Mouse (Mus musculus) retina, adult 2 months (tissue): Measurements from ENCODE around the gene Mmrn1.
"Not testable (repeated sequence)": the region's sequence is repeated elsewhere in the genome, so short reads cannot be mapped to it uniquely, and the experiment has no call there.

Experiments
- DNase-seq: peaks from one replicate; pipeline ENCODE4 v3.0.0-alpha.2; 2012; ENCODE audit warnings: low read depth, low spot score

Mmrn1 gene

DNA sequence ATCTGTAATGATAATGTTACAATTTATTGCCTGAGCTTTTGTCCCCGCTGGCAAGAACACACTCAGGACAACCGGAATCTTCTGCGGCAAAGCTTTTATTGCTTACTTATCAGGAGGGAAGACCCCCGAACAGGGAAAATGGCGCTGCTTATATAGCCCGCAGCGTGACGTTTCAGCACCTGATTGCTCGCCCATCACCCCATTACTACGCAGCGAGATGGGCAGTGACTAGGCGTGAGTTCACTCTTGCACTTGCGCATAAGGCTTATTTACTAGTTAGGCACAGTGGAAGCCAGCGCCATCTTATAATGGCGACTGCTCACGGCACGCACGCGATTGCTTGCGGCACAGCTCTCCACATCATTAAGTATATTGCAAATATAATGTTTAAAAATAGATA is at the start of gene Mmrn1:
Gene Mmrn1 (plus strand): TSS at position 301 of the 400 bp plus-strand sequence.
- not testable (repeated sequence) for DNase-seq

DNA sequence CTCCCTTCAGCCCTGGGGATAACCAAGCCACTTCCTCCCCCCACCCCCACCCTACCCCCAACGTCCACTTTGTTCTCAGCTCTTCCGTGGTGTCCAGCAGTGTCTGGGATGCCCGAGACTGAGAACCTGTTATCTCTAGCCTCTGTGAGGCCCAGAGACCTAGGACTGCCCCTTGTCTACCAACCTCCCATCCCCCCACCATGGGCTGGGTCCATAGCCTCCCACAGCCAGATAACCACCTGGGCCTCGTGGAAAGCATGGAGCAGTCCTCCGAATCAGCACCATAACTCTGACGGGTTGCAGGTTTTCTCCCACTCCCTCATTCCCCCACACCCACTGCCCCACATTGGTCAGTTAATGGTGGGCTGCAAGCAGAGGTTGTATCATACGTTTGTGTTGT is 44.4 kb upstream of the Mmrn1 start:
- no peak for DNase-seq

DNA sequence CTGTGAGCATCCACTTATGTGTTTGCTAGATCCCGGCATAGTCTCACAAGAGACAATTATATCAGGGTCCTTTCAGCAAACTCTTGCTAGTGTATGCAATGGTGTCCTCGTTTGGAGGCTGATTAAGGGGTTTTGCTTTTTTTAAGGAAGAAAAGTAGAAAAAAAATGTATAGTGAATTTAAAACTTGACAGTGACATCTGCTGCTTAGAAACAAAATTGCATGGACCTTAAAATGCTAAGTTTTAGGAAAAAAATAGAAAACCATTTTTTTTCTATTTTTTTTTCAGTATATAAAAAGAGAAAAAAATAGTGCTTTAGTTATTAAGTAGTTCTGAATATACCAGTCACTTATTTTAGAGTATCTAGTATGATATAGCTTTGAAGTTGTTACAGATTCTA is 43.2 kb upstream of the Mmrn1 start:
- DNase-seq: no peak

DNA sequence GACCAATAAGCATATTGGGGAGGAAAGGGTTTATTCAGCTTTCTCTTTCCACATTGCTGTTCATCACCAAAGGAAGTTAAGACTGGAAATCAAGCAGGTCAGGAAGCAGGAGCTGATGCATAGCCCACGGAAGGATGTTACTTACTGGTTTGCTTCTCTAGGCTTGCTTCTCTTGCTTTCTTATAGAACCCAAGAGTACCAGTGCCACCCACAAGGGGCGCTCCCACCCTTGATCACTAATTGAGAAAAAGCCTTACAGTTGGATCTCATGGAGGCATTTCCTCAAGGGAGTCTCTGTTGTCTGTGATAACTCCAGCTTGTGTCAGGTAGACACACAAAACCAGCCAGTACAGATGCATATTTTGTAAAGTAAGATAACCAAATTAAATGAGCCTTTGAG is 17.5 kb upstream of the Mmrn1 start:
- DNase-seq: no peak

DNA sequence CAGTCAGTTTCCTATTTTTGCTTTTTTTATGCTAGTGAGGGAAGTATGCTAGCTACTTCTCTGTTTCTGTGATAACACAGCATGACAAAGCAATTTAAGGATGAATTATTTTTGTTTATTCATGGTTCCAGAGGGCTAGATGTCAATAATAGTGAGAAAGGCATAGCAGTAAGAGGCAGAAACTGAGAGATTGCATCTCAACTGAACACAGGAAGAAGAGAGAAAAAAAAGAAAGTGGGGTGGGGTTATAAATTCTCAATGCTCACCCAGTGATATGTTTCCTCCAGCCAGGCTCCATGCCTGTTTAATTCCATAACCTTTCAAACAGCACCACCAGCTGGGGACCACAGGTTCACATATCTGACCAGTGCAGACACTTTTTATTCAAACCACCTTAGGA is 6.6 kb downstream of the Mmrn1 start:
- peak; percentile 15 for DNase-seq

DNA sequence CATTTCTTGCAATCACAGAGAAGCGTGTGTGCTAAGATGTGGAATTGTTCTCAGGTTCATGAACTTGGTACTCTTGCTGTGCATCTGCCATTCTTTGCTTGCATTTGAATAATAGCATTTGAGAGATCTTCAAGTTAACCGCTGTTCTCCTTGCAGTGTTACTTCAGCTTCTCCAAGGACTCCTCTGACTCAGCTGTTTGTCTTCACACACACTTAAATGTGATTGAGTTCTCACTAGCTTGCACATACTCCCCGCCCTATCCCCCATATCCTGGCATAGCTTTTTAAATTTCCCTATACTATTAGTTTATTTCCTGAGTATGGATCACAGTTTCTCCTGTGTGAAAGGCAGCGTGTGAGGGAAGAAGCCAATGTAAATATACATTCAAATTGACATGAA is 10.1 kb downstream of the Mmrn1 start:
- DNase-seq: no peak

DNA sequence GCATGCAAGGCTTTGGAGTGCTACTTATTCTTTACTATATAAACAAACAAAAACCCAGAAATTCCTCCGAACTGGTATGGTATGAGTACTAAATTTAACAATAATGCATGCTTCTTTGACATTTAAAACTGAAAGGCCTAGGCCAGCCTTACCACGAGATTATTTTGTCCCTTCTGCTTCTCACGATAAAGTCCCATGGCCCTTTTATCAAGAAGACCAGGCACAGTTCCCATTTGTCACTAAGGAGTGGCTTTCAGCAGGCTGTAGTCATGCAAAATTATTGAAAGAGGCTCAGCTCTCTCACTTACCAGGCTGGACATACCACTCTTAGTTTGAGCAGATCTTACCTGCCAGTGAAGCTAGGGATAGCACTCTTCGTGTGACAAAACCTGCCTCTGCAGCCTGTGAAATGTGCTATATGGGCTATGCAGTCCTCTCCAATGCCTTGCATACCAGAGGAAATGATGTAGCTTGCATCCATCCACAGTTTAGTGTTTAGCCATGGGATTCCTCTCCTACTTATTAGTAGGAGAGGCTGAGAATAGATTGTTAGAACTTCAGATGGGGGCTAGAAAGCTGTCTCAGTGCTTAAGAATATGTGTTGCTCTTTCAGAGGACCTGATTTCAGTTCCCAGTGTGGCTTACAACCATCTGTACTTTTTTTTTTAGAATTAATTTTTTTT is 10.8 kb downstream of the Mmrn1 start:
- DNase-seq: no peak

DNA sequence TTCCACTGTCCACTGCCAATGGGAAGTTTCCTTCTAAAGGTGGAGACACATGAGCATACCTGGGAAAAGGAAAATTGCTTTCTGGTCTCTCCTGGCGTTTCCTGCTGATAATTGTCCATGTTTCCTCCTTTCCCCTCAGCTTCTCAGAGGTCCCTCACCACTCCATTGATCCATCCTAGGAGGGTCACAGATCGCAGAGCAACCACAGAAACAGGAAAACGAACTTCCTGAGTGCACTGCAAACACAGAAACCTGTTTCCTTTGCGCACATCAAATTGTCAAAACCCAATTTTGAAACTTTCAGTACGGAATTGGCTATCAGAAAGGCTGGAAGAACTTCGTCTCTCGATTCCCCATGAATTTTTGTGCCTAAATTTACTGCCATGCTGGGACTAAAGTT is 19.4 kb downstream of the Mmrn1 start:
- DNase-seq: no peak

DNA sequence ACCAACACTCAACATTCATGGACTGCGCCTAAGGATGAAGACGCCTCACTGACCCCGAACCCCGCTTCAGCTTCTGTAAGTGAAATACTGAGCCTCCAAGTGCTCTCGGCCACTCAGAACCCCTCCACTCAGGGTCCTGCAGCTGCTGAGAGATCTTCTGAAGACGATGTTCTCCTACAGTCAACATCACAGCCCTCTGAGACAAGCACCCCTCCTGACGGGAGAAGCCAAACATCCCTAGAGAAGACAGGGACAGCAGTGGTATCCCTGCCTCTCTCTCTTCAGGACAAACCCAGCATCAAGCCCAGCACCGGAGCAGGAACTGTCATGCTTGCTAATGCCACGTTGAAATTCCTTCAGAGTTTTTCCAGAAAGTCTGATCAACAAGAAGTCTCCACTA is 19.8 kb downstream of the Mmrn1 start:
- DNase-seq: no peak

DNA sequence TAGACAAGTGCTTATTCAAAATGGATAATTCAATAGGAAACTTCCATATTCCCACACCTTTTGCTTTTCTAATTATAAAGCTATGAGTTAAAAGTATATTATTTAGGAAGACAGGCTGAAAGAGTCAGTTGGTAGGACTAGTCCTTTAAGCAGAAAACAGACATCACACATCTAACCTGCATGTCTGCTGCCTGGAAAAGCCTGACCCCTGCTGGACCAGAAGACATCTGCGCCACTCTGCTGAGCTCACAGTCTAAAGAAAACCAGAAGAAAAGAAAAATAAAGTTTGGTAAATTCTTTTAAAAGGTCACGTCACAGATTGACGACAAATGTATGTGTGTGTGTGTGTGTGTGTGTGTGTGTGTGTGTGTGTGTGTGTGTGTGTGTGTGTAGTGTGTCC is 25.6 kb downstream of the Mmrn1 start:
- peak; percentile 15 for DNase-seq

DNA sequence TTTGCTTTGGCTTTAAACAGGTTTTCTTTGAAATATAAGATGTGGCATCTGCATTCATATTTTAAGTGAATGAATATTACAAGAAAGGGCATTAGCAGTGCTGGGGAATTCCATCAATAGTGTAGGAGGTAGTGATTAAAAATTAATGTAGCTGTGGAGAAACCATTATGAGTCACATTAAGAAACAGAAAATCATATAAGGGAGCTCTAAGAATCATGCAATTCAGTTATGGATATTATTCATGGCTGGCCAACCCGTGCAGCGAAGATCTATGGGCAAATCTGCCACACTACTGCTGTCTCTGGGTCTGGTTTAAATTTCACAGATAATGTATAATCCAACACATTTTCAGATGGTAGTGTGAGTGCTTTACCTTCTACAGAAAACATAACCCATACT is 36.5 kb downstream of the Mmrn1 start:
- no peak for DNase-seq

DNA sequence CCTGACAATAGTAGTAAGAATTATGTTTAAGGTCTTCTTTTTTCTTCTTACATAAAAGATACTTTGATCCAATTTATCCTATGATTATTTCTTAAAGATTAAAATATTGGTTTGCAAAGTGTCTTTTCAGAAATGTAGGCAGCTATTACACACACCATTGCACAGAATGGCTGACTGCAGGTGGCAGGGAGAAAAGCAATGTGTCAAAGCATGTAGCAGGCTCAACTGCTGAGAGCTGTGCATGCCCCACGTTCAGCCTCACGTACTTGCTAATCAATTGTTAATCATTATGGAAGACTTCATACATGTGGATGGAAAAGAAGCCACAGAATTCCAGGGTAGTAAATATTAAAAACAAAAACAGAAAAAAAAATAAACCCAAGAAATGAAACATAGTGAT is 37.1 kb downstream of the Mmrn1 start:
- DNase-seq: no peak

DNA sequence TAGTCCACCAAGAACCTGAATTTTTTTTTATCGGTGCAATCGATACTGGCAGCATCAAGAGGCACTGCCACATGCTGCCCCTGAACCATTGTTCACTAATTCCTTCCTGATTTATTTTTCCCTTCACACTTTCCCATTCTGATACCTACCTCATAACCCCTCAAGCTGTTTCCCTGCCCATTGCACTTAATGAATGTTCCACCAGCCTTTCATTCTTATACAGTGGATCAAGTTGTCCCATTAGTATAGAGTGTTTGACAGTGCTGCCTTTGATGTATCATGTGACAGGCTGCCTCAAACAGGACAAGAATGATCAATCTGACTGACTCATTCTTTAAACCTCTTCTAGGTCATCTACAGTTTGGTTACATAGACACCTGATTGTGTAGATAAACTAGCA is 37.9 kb downstream of the Mmrn1 start:
- no peak for DNase-seq

DNA sequence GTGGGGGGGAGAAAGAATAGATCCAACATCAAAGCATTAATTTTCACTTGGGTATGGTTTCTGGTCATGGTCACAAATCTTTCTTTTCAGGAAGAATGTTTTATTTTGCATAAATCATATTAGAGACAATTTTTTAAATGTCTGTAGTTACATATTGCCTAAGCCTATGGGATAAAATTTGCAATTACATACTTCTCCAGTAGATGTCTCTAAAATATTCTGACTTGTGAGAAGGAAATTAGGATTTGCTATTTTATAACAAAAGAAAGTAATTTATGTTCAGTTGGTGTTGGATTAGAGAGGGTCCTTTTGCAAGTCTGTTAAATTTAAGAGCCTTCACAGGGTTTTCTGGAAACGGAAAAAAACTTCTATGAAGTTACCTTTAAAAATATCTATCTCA is 39.0 kb downstream of the Mmrn1 start:
- no peak for DNase-seq

DNA sequence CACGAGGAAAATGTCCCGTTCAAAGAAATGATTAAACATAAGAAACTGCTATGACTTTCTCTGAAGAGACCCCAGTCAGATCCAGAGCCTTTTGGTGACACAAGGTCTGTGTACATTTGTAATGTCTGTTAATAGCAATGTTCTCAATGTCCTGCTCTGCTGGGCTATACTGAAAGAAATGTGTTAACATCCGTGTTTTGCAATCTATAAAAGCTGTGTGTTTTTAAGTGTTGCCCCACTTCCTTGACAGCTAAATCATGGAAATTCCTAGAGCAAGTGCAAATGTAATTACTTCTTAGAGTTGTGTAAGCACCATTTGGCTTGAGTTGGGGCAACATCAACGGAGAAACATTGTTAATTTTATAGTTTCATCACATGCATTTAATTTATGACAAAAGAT is 42.2 kb downstream of the Mmrn1 start:
- no peak for DNase-seq

DNA sequence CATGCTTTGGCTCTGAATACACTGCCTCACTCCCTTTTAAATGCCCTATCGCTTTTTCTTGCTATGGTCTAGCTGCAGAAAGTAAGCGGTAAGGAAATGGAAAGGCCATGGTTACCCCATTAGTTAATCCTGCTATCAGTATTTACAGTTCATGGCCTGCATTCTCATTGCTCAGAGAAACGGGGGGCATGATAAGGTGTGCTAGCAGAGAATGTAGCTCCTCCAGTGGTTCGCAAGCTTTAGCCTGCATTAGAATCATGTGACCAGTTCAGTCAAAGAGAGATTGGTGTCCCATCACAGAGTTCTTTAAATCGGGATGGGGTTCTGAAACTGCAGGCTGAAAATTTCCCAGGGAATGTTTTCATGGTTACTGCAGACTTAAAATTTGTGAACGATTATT is 44.6 kb downstream of the Mmrn1 start:
- DNase-seq: no peak

DNA sequence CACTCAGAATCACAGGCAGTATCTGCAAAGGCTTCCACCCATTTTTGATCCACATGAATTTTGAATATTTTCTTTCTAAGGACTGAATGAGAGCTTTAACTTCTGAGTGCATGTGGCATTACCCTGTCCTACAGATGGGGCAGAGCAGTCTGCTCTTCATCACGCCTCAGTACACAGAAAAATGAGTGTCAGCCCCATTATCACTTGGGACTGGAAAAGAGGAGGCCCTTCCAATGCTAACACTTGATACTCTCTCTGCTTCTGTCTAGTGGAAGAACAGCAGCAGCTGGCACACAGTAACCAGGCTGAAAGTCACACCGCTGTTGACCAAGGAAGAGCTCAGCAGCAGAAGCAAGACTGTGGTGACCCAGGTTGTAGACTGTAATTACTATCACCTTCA is 46.0 kb downstream of the Mmrn1 start:
- no peak for DNase-seq

DNA sequence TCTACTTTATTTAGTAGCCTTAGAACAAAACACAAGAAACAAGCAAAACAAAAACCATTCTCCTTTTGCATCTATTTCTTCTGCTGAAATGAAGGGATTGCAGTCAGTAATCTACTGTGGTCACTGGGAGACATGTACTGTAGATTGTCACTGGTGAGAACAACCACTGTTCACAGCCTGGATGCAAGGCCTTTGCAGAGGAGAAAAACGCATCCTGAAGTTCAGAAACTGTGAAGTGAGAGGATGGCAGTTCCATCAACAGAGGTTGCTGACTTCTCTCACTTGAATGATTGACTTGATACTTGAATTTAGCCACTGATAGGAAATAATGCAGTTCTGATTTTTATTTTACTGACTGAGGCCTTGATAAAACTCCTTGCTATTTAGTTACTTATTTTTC is 53.8 kb downstream of the Mmrn1 start:
- no peak for DNase-seq

DNA sequence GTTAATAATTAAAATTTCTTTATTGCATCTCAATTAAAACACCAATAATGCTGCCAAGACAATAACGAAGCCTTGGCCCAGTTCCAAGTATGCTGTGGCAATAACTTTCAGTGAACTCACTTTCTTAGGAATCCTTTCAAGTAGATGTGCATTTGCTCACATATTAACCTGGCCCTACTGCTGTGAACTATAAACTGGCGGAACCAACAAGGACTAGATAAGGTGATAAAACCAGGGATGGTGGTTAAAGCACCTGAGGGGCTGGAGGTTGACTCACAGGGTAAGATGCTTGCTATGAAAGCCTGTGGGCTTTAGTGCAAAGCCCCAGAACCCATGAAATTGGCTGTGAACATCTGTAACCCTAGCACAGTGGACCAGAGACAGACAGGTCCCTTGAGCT is 54.3 kb downstream of the Mmrn1 start:
- no peak for DNase-seq

DNA sequence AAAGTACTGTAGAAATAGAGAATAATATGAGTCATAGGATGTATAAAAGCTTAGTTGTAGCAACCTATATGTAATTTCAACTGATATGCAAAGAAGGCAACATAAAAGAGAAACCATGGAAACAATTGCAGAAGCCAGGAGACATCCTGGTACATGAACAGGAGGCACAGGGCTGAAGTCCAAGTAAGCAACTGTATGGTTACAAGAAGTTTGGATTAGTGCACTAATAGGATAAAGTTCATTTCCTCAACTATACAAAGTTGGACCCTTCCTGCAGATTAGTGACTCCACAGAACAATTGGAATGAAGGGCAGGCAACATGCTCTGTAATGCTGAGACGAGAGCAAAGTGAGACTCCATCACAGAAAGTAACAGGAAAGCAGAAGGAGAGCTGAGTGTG is 59.6 kb downstream of the Mmrn1 start:
- no peak for DNase-seq

DNA sequence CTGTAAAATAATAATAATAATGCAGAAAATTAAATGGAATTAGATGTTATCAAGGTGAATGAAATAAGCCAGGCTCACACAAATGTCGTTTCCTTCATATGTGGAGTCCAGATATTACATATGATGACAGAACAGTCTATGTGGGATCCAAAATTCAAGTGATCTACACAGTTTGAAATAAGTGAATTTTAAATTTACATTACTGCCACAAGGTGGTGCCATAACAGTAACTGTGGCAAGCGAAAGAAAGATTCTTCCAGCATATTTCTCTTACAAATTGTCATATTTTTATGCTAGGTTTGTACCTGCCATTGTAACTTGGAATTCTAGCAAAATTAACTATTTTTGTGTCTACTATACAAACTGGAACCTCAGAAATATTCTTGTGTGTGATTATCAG is 61.1 kb downstream of the Mmrn1 start:
- no peak for DNase-seq

DNA sequence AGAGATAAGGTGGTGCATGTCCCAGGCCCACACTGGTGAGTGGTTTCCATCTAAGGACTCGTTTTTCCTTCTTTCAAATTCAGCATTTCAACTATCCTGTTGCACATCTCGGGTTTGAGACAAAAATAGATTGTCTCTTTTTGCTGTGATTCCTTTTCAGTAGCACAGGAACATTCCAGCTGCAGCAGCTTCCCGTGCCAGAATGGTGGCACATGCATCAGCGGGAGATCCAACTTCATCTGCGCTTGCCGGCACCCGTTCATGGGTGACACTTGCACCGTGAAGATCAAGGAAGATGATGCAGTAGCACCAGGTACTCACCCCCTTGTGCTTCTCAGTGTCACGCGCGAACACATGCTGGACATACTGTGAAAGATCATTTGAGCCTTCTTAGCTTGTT is 62.1 kb downstream of the Mmrn1 start:
- DNase-seq: no peak

DNA sequence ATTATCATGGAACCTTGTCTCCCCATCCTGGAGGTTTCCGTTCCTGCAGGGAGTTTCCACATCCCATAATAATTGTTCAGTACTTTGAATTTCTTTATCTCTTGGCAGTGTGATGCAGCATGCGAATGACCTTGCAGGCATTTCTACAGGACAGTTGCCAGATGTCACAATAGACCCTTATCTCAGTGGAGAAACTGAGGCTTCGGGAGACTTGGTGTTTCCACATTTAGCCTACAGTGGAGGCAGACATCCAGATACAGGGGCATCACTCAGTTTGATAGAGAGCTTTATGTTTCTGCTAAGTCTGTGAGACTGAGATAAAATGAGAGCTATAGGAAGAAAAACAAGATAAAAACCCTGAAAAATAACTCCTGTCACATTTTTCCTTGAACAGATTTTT is 63.0 kb downstream of the Mmrn1 start:
- no peak for DNase-seq

DNA sequence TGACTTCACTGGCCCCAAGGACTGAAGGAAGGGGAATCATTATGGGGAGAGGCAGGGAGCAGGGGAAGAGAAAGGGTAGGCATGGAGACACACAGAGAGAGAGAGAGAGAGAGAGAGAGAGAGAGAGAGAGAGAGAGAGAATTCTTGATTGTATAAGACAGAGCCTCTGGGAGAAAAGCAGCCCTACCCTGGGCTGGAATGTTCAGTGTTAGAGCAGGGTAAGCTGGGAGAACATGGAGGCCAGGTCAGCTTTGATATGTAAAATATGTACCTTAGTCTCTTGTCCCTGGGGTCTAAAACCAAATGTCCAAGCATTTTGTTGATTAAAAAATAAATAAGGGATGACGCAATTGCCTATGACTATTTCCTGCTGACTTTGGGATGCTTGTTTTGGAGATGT is 67.6 kb downstream of the Mmrn1 start:
- no peak for DNase-seq
